Comparison of ENCODE assay signal across 8 mouse cellular contexts in the genomic region with DNA sequence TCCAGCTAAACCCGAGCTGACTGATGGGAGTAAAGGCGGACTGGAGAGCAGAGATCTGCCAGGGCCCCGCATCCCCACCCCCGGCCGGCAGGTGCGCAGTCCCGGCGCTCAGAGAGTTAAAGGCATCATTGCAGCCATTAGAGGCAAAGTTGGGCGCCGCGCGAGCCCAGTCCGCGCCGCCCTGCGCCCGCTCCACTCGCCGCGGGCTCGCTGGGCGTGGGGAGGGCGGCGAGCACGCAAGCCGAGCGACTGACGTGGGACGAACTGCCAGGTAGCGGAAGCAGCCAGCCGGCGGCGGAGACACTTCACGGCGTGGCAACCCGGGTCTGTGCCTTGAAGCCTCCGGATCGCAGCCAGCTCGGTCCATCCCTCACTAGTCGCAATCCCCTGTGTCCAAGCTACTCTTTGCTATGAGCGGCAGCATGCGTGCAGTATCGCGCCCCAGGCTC. TPM values are rescaled to one million over a fixed set of nuclear protein-coding genes. Genes with fewer than 3 reads are reported as not detected.
DNase-seq lines count a peak whose midpoint lies in the region; ATAC-seq lines count a peak whose summit lies in the region.

A gene (plus strand): TSS at position 252 of the 449 bp plus-strand sequence.

- H3K9ac ChIP-seq in liver, embryonic 11.5 days (ENCODE audit: low read depth, low read length) = no peak within 1 kb of the TSS
- H3K9ac ChIP-seq in limb, embryonic 13.5 days = peak within 1 kb of the TSS; percentile 61

- peaks cover 43% of the 10 kb centered on the region for H3K27me3 ChIP-seq in liver, embryonic 11.5 days (replicated peaks; ENCODE audit: control insufficient read depth, insufficient read depth, low read length)
- H3K27me3 ChIP-seq in limb, embryonic 13.5 days = peaks cover 54% of the 10 kb centered on the region

- WGBS in liver, embryonic 11.5 days = under 1% methylated on average over 44 of the region's 44 CpGs
- WGBS in limb, embryonic 13.5 days = under 1% methylated on average over 26 of the region's 44 CpGs

- H3K4me1 ChIP-seq in liver, embryonic 11.5 days (replicated peaks; ENCODE audit: control insufficient read depth, insufficient read depth, low read length) = no peaks in the 10 kb centered on the region
- H3K4me1 ChIP-seq in limb, embryonic 13.5 days = no peaks in the 10 kb centered on the region; the same call in 1 of the 2 replicates

- H3K4me3 ChIP-seq in liver, embryonic 11.5 days (ENCODE audit: low read depth, low read length) = peak within 1 kb of the TSS; percentile 43
- H3K4me3 ChIP-seq in limb, embryonic 13.5 days = peak within 1 kb of the TSS; percentile 54

- H3K36me3 ChIP-seq in liver, embryonic 11.5 days (ENCODE audit: control insufficient read depth, insufficient read depth, low read length) = no peaks in the 10 kb centered on the region
- H3K36me3 ChIP-seq in limb, embryonic 13.5 days = no peaks in the 10 kb centered on the region

- ATAC-seq in liver, embryonic 11.5 days (replicated peaks; ENCODE audit: low FRiP score) = peak; percentile 26; the same call in 1 of the 2 replicates
- peak; percentile 74 for ATAC-seq in limb, embryonic 13.5 days (ENCODE audit: low FRiP score, low read depth)

- H3K27ac ChIP-seq in liver, embryonic 11.5 days (ENCODE audit: low read depth, low read length) = no peak within 1 kb of the TSS
- no peak within 1 kb of the TSS for H3K27ac ChIP-seq in limb, embryonic 13.5 days

- no peaks in the 10 kb centered on the region for H3K9me3 ChIP-seq in liver, embryonic 11.5 days (ENCODE audit: control insufficient read depth, low read length)
- H3K9me3 ChIP-seq in limb, embryonic 13.5 days = no peaks in the 10 kb centered on the region

- peak within 1 kb of the TSS; percentile 73 for H3K4me2 ChIP-seq in liver, embryonic 11.5 days
- peak within 1 kb of the TSS; percentile 92 for H3K4me2 ChIP-seq in limb, embryonic 13.5 days (replicated peaks)

- DNase-seq in liver, embryonic 11.5 days (ENCODE audit: low spot score) = peak; percentile 34
- no peak for DNase-seq in liver
- DNase-seq in cerebellum, adult 9-10 months = peak; percentile 63
- peak; percentile 52 to 75 for DNase-seq in frontal cortex, adult 2 months (ENCODE audit: extremely low spot score in 1 of 2, low spot score in 1 of 2)
- peak; percentile 23 to 28 for DNase-seq in kidney, adult 8-10 months
- DNase-seq in retina, postnatal 7 days (ENCODE audit: low read depth, low spot score) = peak; percentile 32
- DNase-seq in ovary, postnatal 10 days (ENCODE audit: low spot score) = no peak

RNA-seq across cellular contexts. Expression of the gene that starts here (rescaled TPM):
- 0.78 and 1.0 TPM in 2 replicates for polyA plus RNA-seq in liver, embryonic 11.5 days (2014; fragmentation: Nextera tagmentation; extraction: Ambion mirVana)
- polyA plus RNA-seq in frontal cortex, adult 2 months (2012; rRNA removed) = 88.0 and 100 TPM in 2 replicates
- polyA plus RNA-seq in limb, embryonic 13.5 days (2015; fragmentation: Nextera tagmentation; extraction: Ambion mirVana) = 2.4 and 2.6 TPM in 2 replicates

Comparison
In these comparisons a context has a peak if more than half of its experiments do, and no peak if none do; other contexts are left out.
1. RNA of the gene that starts here (polyA plus RNA-seq): 88.0 to 100 TPM in frontal cortex, adult 2 months; 2.4 to 2.6 TPM in limb, embryonic 13.5 days and 0.78 to 1.0 TPM in liver, embryonic 11.5 days; every median in the first group is over 10 times any median in the second.
2. DNase-seq: peak in liver, embryonic 11.5 days (single experiment), cerebellum, adult 9-10 months (single experiment), frontal cortex, adult 2 months (2 of 2), kidney, adult 8-10 months (2 of 2) and retina, postnatal 7 days (single experiment); none in liver (single experiment) and ovary, postnatal 10 days (single experiment).